Mouse (Mus musculus) cortical plate, adult 2 months (tissue): ENCODE data around the gene Tead4.

Experiments used
- CTCF ChIP-seq: fragments of 200-500 bp; IDR thresholded peaks from 2 replicates; pipeline ENCODE4 v1.5.1; 2011; ENCODE audit warnings: mild to moderate bottlenecking, control low read depth, low read length; ENCODE audit not compliant: insufficient read depth; ENCODE audit errors: extremely low read depth
- POLR2A ChIP-seq: fragments of 200-500 bp; IDR thresholded peaks from 2 replicates; pipeline ENCODE4 v1.6.1; 2011; ENCODE audit warnings: mild to moderate bottlenecking, low read length, control low read depth; ENCODE audit not compliant: insufficient read depth; ENCODE audit errors: extremely low read depth

DNA sequence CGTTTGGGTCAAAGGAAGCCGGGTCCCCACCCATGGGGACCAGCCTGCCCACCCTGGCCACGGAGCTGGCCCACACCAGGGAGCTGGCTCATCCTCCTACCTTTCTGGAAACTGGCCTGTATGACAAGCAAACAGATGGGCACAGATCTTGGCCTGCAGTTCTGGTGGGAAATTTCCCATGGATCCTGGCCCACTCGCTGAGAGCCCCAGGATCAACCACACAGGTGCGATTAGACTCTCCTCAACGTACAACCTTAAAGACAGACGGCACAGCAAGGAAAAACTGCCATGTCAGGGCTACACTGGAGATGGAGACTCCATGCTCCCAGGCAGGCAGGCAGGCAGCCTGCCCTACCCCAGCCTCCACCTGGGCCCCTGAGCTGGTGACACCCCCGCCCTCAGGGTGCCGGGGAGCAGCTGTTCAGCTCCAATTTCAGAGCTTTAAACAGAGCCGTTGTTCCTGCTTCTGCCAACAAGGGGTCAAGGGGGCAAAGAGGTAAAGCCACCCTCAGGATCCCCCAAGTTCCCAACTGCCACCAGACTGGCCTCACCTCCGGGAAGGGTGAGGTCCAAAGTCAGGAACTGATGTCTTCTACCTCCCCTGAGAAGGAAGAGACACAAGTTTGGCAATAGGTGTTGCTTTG is 3.8 kb downstream of the Tead4 start:
- no peak for TF ChIP-seq POLR2A
- no peak for TF ChIP-seq CTCF
